Mouse (Mus musculus) MEL (cell line): ENCODE results near the gene Gm20388. TPM values are rescaled to one million over a fixed set of nuclear protein-coding genes. Genes with fewer than 3 reads are reported as not detected.

Source experiments
- DNase-seq: peaks from one replicate; pipeline ENCODE4 v3.0.0; 2011; ENCODE audit warnings: low read depth, low spot score
- H3K27ac ChIP-seq: 2 replicates; pipeline ENCODE4 v1.5.1; 2012; ENCODE audit warnings: low read depth, mild to moderate bottlenecking, control low read depth, low read length, moderate library complexity; ENCODE audit not compliant: control insufficient read depth
- H3K27me3 ChIP-seq, 2 experiments: fragments of 150-350 bp in 1 of 2; sonication (generic) in 1 of 2; 2 replicates each; pipeline ENCODE4 v1.6.1; 2012; ENCODE audit warnings: low read length in 2 of 2, mild to moderate bottlenecking in 2 of 2, improper control_type of control experiment in 1 of 2, moderate library complexity in 1 of 2; ENCODE audit not compliant: insufficient read depth in 2 of 2, control insufficient read depth in 1 of 2
- H3K36me3 ChIP-seq, 2 experiments: 2 replicates each; pipeline ENCODE4 v1.6.1; 2012 to 2014; ENCODE audit warnings: low read length in 2 of 2, improper control_type of control experiment in 1 of 2, inconsistent platforms in 1 of 2, mild to moderate bottlenecking in 1 of 2; ENCODE audit not compliant: insufficient read depth in 2 of 2, control insufficient read depth in 1 of 2
- H3K4me1 ChIP-seq, 2 experiments: fragments of 150-350 bp in 1 of 2; sonication (generic) in 1 of 2; 2 replicates each; pipeline ENCODE4 v1.6.1; 2012; ENCODE audit warnings: low read length in 2 of 2, improper control_type of control experiment in 1 of 2, mild to moderate bottlenecking in 1 of 2; ENCODE audit not compliant: insufficient read depth in 2 of 2, control insufficient read depth in 1 of 2
- H3K4me3 ChIP-seq, 2 experiments: fragments of 150-350 bp in 1 of 2; sonication (generic) in 1 of 2; 2 replicates each; pipeline ENCODE4 v1.5.1; 2012; ENCODE audit warnings: low read depth in 2 of 2, low read length in 2 of 2, mild to moderate bottlenecking in 2 of 2, moderate library complexity in 2 of 2, control low read depth in 1 of 2, improper control_type of control experiment in 1 of 2; ENCODE audit not compliant: control insufficient read depth in 1 of 2, insufficient read depth in 1 of 2
- H3K79me2 ChIP-seq: 2 replicates; pipeline ENCODE4 v1.6.1; 2012; ENCODE audit warnings: mild to moderate bottlenecking, low read length, moderate library complexity; ENCODE audit not compliant: control insufficient read depth, poor library complexity, insufficient read depth
- H3K9ac ChIP-seq: 2 replicates; pipeline ENCODE4 v1.6.1; 2012; ENCODE audit warnings: low read depth, mild to moderate bottlenecking, control low read depth, low read length, moderate library complexity; ENCODE audit not compliant: control insufficient read depth, poor library complexity, severe bottlenecking
- H3K9me3 ChIP-seq: fragments of 150-350 bp; sonication (generic); replicated peaks from 2 replicates; pipeline ENCODE4 v1.6.1; 2012; ENCODE audit warnings: mild to moderate bottlenecking, low read length, improper control_type of control experiment, moderate library complexity; ENCODE audit not compliant: insufficient read depth
- GABPA ChIP-seq: IDR thresholded peaks from 2 replicates; pipeline ENCODE4 v1.6.1; 2012; ENCODE audit warnings: low read depth, mild to moderate bottlenecking, inconsistent platforms, low read length, improper control_type of control experiment, moderate library complexity
- JUND ChIP-seq: IDR thresholded peaks from 2 replicates; pipeline ENCODE4 v1.6.1; 2011; ENCODE audit warnings: low read depth, mild to moderate bottlenecking, improper control_type of control experiment, low read length
- MAX ChIP-seq: IDR thresholded peaks from 2 replicates; pipeline ENCODE4 v1.6.1; 2011; ENCODE audit warnings: low read length, improper control_type of control experiment
- MAZ ChIP-seq: IDR thresholded peaks from 2 replicates; pipeline ENCODE4 v1.6.1; 2012; ENCODE audit warnings: low read depth, mild to moderate bottlenecking, inconsistent platforms, low read length, improper control_type of control experiment
- MEF2A ChIP-seq: IDR thresholded peaks from 2 replicates; pipeline ENCODE4 v1.6.1; 2014; ENCODE audit warnings: low read depth, mild to moderate bottlenecking, inconsistent platforms, low read length, improper control_type of control experiment; ENCODE audit not compliant: poor library complexity, insufficient replicate concordance, severe bottlenecking; ENCODE audit errors: extremely low read depth
- MYC ChIP-seq: IDR thresholded peaks from 2 replicates; pipeline ENCODE4 v1.6.1; 2011; ENCODE audit warnings: low read depth, mild to moderate bottlenecking, low read length, improper control_type of control experiment, moderate library complexity
- NELFE ChIP-seq: IDR thresholded peaks from 2 replicates; pipeline ENCODE4 v1.6.1; 2011; ENCODE audit warnings: low read depth, low read length, improper control_type of control experiment
- NRF1 ChIP-seq: IDR thresholded peaks from 2 replicates; pipeline ENCODE4 v1.6.1; 2014; ENCODE audit warnings: low read depth, mild to moderate bottlenecking, inconsistent platforms, low read length, improper control_type of control experiment, moderate library complexity; ENCODE audit not compliant: poor library complexity, insufficient read depth, severe bottlenecking
- POLR2AphosphoS5 ChIP-seq: IDR thresholded peaks from 2 replicates; pipeline ENCODE4 v1.6.1; 2012; ENCODE audit warnings: low read depth, borderline replicate concordance, mild to moderate bottlenecking, inconsistent platforms, low read length, moderate library complexity, mixed read lengths
- RAD21 ChIP-seq: IDR thresholded peaks from 2 replicates; pipeline ENCODE4 v1.6.1; 2011; ENCODE audit warnings: mild to moderate bottlenecking, low read depth, low read length, improper control_type of control experiment
- RCOR1 ChIP-seq: IDR thresholded peaks from 2 replicates; pipeline ENCODE4 v1.6.1; 2012; ENCODE audit warnings: low read depth, mild to moderate bottlenecking, inconsistent platforms, low read length, improper control_type of control experiment
- SMC3 ChIP-seq: IDR thresholded peaks from 2 replicates; pipeline ENCODE4 v1.6.1; 2011; ENCODE audit warnings: low read depth, low read length, improper control_type of control experiment
- ZC3H11A ChIP-seq: IDR thresholded peaks from 2 replicates; pipeline ENCODE4 v1.6.1; 2012; ENCODE audit warnings: low read depth, mild to moderate bottlenecking, inconsistent platforms, low read length, improper control_type of control experiment
- ZKSCAN1 ChIP-seq: IDR thresholded peaks from 2 replicates; pipeline ENCODE4 v1.6.1; 2012; ENCODE audit warnings: low read depth, mild to moderate bottlenecking, inconsistent platforms, low read length, improper control_type of control experiment, moderate library complexity
- ZNF384 ChIP-seq: IDR thresholded peaks from 2 replicates; pipeline ENCODE4 v1.6.1; 2012; ENCODE audit warnings: low read depth, mild to moderate bottlenecking, inconsistent platforms, low read length, improper control_type of control experiment
- polyA plus RNA-seq, 2 experiments: library from polyadenylated mRNA; stranded (reverse) in 1 of 2; unstranded in 1 of 2; fragments of >175 nt in 1 of 2; fragments of >200 nt in 1 of 2; gene quantifications; 2 replicates each; pipeline versions ENCODE4 v1.2.1 to v1.2.4; 2012; ENCODE audit warnings: low replicate concordance in 2 of 2, low read depth in 1 of 2; ENCODE audit not compliant: insufficient read length in 2 of 2, insufficient read depth in 1 of 2, missing spikeins in 1 of 2
- total RNA-seq: library from RNA; depleted of rRNA; stranded (reverse); fragments of 300-350 nt; gene quantifications from 2 replicates; pipeline ENCODE4 v1.2.3, GENCODE M21; 2012

The Gm20388 gene
- total and polyA plus RNA-seq, 3 experiments = 11.1 to 17.8 TPM; not detected in 1

DNA sequence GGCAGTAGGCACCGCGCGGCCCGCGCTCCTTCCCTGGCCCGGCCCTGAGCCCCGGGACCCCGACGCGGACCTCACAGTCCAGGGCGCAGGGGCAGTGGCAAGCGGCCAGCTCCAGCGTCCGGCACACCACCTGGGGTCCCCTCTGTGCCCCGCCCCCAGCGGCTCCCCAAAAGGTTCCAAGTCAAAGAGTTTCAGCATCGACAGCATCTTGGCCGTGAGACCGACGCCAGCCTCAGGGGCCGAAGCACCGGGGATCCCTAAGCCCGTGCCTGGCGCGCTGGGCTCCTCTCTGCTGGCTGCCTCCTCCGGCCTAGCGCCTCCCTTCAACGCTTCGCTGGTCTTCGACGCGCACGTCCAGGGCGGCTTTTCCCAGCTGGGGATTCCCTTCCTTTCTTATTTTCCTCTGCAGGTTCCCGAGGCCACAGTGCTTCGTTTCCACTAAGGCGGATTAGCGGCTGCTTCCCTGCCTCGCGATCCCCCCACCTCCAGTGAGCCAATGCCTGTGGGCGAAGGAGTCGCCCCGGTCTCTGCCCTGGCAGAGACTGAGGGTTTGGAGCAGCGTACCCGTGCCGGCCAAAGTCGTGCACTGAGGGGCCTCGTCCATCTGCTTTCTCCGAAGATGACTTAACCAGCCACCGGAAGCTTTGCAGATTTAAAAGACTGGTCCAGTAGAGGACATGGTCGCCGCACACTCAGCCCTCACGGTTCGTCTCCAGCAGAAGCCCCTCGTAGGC lies 1218.1 kb downstream of the Gm20388 start:
- Histone ChIP-seq H3K9ac (no peak overlapping the region), H3K36me3 (no peaks in the 10 kb centered on the region), H3K79me2 (no peaks in the 10 kb centered on the region; the same call in 1 of the 2 replicates), H3K27me3 (no peaks in the 10 kb centered on the region), H3K4me1 (no peaks in the 10 kb centered on the region; a peak in 1 of 4 replicates), H3K27ac (no peak overlapping the region), H3K4me3 (no peak overlapping the region), H3K9me3 (no peaks in the 10 kb centered on the region)
- no peak for DNase-seq
- TF ChIP-seq MEF2A = no peak
- no peak for TF ChIP-seq SMC3
- no peak for TF ChIP-seq ZKSCAN1
- no peak for TF ChIP-seq JUND
- TF ChIP-seq NELFE = no peak
- no peak for TF ChIP-seq RCOR1
- TF ChIP-seq ZNF384 = no peak
- no peak for TF ChIP-seq POLR2AphosphoS5
- TF ChIP-seq RAD21 = no peak
- no peak for TF ChIP-seq MAX
- no peak for TF ChIP-seq MYC
- no peak for TF ChIP-seq MAZ
- TF ChIP-seq NRF1 = no peak
- no peak for TF ChIP-seq GABPA
- no peak for TF ChIP-seq ZC3H11A

DNA sequence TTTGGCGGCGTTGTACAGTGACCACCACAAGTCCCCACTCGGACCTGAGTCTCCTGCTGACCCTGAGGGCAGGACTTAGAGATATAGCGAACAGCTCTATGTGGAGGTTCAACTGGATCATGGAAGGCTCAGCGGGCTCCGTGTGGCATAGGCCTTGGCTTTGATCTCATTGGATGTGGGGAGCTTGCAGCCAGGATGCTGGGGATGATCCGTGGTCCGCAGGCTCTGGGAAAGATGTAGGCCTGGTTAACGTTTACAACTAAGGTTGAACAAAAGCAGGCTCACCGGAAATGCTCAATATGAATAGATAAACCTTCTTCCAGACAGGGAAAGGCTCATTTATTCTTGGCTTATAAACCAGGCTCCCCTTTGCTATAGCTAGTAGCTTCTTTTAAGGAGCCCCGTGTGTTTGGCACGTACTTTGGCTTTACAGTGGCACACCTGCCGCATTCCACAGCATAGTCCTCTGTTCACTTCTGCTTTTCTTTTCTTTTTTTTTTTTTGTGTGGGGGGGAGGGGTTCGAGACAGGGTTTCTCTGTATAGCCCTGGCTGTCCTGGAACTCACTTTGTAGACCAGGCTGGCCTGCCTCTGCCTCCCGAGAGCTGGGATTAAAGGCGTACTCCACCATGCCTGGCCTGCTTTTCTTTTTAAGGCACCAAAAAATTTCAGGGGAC lies 1218.8 kb downstream of the Gm20388 start:
- TF ChIP-seq NRF1 = no peak
- peak; percentile 91 for TF ChIP-seq ZNF384
- H3K79me2 ChIP-seq = no peaks in the 10 kb centered on the region; the same call in 1 of the 2 replicates
- no peaks in the 10 kb centered on the region for H3K36me3 ChIP-seq
- H3K9ac ChIP-seq = no peak overlapping the region
- H3K9me3 ChIP-seq = no peaks in the 10 kb centered on the region
- H3K27me3 ChIP-seq = no peaks in the 10 kb centered on the region
- H3K27ac ChIP-seq = no peak overlapping the region
- peak; percentile 37 for DNase-seq
- H3K4me3 ChIP-seq = no peak overlapping the region
- H3K4me1 ChIP-seq = no peaks in the 10 kb centered on the region; a peak in 1 of 4 replicates
